Mouse (Mus musculus) forebrain, embryonic 12.5 days (tissue): ENCODE results near the gene Npepl1. TPM values are rescaled to one million over a fixed set of nuclear protein-coding genes. Genes with fewer than 3 reads are reported as not detected.

ENCODE experiments used
- ATAC-seq: fragments of 200-750 bp; cut with Nextera tagmentation; 2 replicates; pipeline ENCODE4 v1.8.0; 2017; ENCODE audit warnings: moderate TSS enrichment; ENCODE audit not compliant: low FRiP score
- H3K27ac ChIP-seq: fragments of 300-500 bp; sonication (generic); 2 replicates; pipeline ENCODE4 v1.5.1; 2016; ENCODE audit warnings: mild to moderate bottlenecking
- H3K27me3 ChIP-seq: fragments of 300-500 bp; sonication (generic); 2 replicates; pipeline ENCODE4 v1.6.1; 2016; ENCODE audit warnings: mild to moderate bottlenecking
- H3K36me3 ChIP-seq: fragments of 300-500 bp; sonication (generic); replicated peaks from 2 replicates; pipeline ENCODE4 v1.6.1; 2016; ENCODE audit warnings: mild to moderate bottlenecking
- H3K4me1 ChIP-seq: fragments of 300-500 bp; sonication (generic); 2 replicates; pipeline ENCODE4 v1.6.1; 2016
- H3K4me2 ChIP-seq: fragments of 300-500 bp; sonication (generic); 2 replicates; pipeline ENCODE4 v1.6.1; 2016; ENCODE audit warnings: mild to moderate bottlenecking, moderate library complexity
- H3K4me3 ChIP-seq: fragments of 300-500 bp; sonication (generic); replicated peaks from 2 replicates; pipeline ENCODE4 v1.5.1; 2016; ENCODE audit warnings: mild to moderate bottlenecking
- H3K9ac ChIP-seq: fragments of 300-500 bp; sonication (generic); 2 replicates; pipeline ENCODE4 v1.6.1; 2016; ENCODE audit warnings: mild to moderate bottlenecking
- H3K9me3 ChIP-seq: fragments of 300-500 bp; sonication (generic); 2 replicates; pipeline ENCODE4 v1.6.1; 2016
- WGBS: fragments of 180-500 bp; shearing (Covaris S2); methylation state at CpG from one replicate; pipeline ENCODE4 v1.1.7; 2016; 5-methylcytosine and 5-hydroxymethylcytosine counted together
- polyA plus RNA-seq: library from polyadenylated mRNA; unstranded; fragments of >200 nt; fragmentation: Nextera tagmentation; extraction: Ambion mirVana; gene quantifications from 2 replicates; pipeline ENCODE4 v1.2.1, GENCODE M21; 2016

Gene Npepl1
- polyA plus RNA-seq, 1 experiment from 2014 or later: 26.7 TPM

DNA sequence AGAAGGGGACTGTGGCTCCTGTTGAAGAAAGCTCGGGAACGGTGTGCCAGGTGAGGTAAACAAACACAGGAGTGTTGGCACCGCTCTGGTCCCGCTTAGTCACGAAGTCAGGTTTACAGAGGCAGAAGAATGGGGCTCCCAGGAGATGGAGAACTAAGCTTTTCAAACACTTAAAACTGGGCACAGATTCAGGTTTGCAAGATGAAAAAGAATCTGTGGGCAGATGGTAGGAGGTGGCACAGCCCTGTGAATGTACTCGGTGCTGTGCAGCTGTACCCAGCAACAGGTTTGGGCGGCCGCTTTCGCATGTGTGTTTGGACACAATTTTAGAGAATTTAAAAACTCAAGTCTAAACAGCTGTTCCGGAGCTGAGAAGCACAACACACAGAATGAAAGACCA is 48.9 kb downstream of the Npepl1 start:
- no peak overlapping the region for H3K4me3 ChIP-seq
- H3K4me2 ChIP-seq: no peak overlapping the region
- H3K36me3 ChIP-seq: no peaks in the 10 kb centered on the region
- ATAC-seq: no peak
- no peak overlapping the region for H3K27ac ChIP-seq
- no peaks in the 10 kb centered on the region for H3K27me3 ChIP-seq
- H3K9me3 ChIP-seq: no peaks in the 10 kb centered on the region
- H3K4me1 ChIP-seq: no peaks in the 10 kb centered on the region
- 93% methylated on average over 10 of the region's 10 CpGs for WGBS
- no peak overlapping the region for H3K9ac ChIP-seq

GRCm38 (mm10) chr2:174160461-174160860 is 50.3 kb downstream of the Npepl1 start:
- Histone ChIP-seq H3K4me2 (no peak overlapping the region), H3K4me1 (no peaks in the 10 kb centered on the region), H3K4me3 (no peak overlapping the region), H3K27ac (no peak overlapping the region), H3K9me3 (no peaks in the 10 kb centered on the region), H3K27me3 (no peaks in the 10 kb centered on the region), H3K36me3 (no peaks in the 10 kb centered on the region), H3K9ac (no peak overlapping the region)
- no peak for ATAC-seq
- 91% methylated on average over 3 of the region's 3 CpGs for WGBS

Other genes with a start within 250 kb of the Npepl1 start
- 15.1 and 15.3 TPM in 2 replicates for gene Stx16, start 34.0 kb upstream of the Npepl1 start, polyA plus RNA-seq
- 1,283 and 1,309 TPM in 2 replicates for gene Gnas, start 174.0 kb downstream of the Npepl1 start, polyA plus RNA-seq
- 7.1 and 7.5 TPM in 2 replicates for gene Gm20721, start 236.4 kb downstream of the Npepl1 start, polyA plus RNA-seq